Mouse (Mus musculus) cerebellum, adult 18-20 months (tissue): ENCODE results near the gene Fzd9.
A peak's percentile ranks its signal among the peaks of the same experiment; 100 is the strongest.
"Not testable (repeated sequence)": the region's sequence is repeated elsewhere in the genome, so short reads cannot be mapped to it uniquely, and the experiment has no call there.

Experiments used
- DNase-seq, 2 experiments: peaks; one replicate each; pipeline ENCODE4 v3.0.0; 2021

Gene Fzd9

DNA sequence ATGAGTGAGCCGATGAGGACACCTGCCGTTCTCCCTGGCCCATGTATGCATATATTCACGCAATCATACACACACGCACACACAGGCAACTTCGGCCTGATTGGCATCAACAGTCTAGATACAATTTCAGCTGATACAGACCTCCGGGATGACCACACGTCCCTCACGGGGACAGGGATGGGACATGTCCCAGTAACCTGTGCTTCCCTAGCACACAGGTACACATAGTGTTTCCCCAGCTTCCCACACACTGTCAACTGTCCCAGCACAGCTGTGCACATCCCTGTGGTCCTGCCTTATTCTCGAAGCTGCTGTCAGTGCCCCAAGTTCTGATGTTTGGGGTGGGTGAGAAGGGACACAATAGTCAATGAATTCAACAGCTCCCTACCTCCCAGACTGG is 3.7 kb downstream of the Fzd9 start:
- DNase-seq = no peak

DNA sequence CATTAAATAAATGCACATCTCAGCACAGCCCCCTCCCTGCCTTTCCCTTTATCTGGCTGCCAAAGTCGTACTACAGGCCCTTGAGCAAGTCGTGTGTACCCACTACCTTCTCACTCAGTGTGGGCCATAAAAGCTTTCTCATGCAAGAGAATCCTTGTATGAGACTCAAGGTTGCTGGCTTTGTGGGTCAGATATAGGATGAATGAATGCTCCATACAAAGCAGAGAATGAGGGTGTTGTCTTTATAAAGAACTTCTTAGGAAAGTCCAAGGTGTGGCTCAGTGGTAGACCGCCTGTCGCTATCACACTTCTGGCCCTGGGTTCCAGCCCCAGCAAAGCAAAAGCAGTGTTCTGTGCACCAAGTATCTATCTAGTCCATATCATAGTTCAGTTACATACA is 4.5 kb downstream of the Fzd9 start:
- no peak for DNase-seq

- DNase-seq = peak in 1 of 2 experiments; percentile 47
These were observed 7.9 kb downstream of the Fzd9 start for GRCm38 (mm10) chr5:135243166-135243565.

DNA sequence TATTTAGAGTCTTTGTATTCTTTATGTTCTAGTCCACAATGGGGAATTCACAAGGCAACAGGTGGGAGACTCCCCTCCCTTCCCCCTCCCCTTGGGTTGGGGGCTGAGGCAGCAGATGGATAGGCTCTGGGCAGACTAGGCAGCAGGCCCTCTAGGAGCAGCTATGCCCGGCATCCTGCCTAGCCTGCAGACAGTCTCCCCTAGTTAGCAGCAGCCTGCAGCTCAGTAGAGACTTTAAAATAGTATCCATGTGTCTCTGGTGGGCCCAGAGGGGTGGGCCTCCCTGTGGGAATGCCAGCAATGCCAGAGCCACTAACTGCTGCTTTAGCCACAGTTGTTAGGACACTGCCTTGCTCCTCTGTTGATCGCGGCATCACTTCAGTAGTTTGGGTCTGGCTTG is 8.4 kb downstream of the Fzd9 start:
- no peak for DNase-seq

DNA sequence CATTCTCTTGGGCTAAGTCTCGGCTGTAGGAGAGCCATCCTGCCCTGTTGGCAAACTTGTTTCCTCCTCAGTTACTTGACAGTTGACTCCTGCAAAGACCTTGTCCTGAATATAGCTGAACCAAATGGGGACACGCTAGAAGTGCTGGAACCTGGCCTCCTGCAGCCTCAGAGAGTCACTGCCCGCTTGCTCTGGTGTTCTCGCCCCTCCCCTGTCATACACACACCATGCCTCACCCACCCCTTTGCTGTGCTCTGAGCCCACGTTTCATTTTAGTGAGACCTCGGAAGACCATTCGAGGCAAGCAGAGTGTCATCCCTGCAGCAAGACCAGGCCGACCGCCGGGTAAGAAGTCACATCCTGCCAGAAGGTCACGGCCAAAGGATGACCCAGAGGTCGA is 8.9 kb downstream of the Fzd9 start:
- DNase-seq = no peak

DNA sequence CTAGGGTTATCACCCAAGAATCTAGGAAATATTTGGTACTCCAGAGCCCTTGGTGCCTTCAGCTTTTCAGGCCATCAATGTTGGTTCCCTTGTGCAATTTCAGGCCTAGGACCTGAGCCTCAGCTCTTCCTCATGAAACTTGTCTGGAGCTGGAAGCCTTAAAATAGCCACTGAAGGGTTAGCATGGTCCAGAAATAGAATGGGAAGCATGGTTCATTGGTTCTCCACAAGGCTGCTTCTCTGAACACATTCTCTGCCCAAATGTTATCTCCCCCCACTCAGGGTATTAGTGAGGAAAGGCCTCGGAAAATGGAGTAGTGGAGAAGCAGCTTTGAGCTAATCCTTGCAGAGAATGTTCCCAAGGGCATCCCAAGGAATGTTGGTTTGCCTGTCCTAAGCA is 9.6 kb downstream of the Fzd9 start:
- no peak for DNase-seq

DNA sequence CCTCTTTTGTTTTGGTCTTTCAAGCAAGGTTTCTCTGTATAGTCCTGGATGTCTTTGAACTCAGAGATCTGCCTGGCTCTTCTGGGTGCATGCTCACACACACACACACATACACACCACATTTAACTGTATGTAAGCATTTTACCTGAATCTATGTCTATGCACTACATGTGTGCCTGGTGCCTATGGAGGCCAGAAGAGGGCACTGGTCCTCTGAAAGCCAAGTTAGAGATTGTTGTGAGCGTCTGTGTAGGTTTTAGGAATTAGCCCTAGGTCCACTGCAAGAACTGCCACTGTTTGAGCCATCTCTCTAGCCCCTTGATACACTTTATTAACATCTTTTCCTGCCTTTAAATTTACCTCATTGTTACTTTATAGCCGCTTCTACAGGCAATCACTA is 12.2 kb downstream of the Fzd9 start:
- DNase-seq = no peak

GRCm38 (mm10) chr5:135236571-135236970 is 14.5 kb downstream of the Fzd9 start:
- peak; percentile 57 to 71 for DNase-seq

GRCm38 (mm10) chr5:135233166-135233920 is 17.7 kb downstream of the Fzd9 start:
- no peak for DNase-seq

- no peak for DNase-seq
These were observed 20.8 kb downstream of the Fzd9 start for GRCm38 (mm10) chr5:135230186-135230585.

DNA sequence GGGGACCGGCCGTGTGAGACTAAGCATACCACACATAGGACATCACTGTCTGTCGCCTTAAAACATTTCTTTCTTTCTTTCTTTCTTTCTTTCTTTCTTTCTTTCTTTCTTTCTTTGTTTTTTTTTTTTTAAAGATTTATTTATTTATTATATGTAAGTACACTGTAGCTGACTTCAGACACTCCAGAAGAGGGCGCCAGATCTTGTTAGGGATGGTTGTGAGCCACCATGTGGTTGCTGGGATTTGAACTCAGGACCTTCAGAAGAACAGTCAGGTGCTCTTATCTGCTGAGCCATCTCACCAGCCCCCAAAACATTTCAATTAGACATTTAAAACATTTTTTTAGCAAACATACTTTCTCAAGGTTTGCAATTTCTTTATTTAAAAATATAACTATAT is 25.2 kb downstream of the Fzd9 start:
- DNase-seq = not testable (repeated sequence)

- no peak for DNase-seq
These were observed 26.9 kb downstream of the Fzd9 start for GRCm38 (mm10) chr5:135224169-135224568.

GRCm38 (mm10) chr5:135222066-135222465 is 29.0 kb downstream of the Fzd9 start:
- DNase-seq = no peak

DNA sequence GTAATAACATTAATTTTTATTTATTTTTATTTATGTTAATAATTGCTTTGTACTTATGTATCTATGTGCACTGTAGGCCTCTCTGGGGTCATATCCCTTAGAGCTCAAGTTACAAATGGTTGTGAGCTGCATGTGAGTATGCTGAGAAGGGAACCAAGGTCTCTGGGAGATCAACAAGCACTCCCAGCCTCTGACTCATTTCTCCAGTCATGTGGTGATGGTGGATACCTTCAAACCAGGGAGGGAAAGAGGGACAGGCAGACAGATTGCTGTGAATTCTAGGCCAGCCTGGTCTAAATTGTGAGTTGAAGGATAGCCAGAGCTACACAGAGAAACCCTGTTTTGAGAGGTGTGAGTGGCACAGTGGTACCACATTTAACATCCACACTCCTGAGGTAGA is 30.1 kb downstream of the Fzd9 start:
- DNase-seq = no peak

- peak; percentile 44 to 50 for DNase-seq
These were observed 34.2 kb downstream of the Fzd9 start for GRCm38 (mm10) chr5:135216871-135217270.

- DNase-seq = no peak
These were observed 42.8 kb downstream of the Fzd9 start for GRCm38 (mm10) chr5:135208197-135208596.

DNA sequence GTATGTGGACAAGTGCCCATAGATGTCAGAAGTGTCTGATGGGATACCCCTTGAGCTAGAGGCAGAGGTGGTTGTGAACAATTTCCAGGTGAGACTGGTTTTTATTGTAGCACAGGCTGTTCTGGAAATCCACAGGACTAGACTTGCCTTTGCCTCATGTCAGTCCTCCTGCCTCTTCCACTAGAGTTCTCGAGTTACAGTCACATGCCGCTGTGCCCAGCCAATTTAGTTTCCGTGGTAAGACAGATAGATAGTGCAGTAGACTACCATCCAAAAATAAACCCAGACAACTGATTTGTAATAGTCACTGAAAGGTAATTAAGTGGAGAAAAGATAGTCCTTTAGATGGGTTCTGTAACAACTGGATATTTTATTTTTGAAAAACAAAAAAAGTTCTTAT is 48.3 kb downstream of the Fzd9 start:
- no peak for DNase-seq
